Mouse (Mus musculus) ES-E14 (cell line): ENCODE results near the gene Olfr433.

ENCODE experiments used
- CHD2 ChIP-seq: IDR thresholded peaks from 2 replicates; pipeline ENCODE4 v1.6.1; 2014; ENCODE audit warnings: mild to moderate bottlenecking, low read depth, low read length, inconsistent platforms
- HCFC1 ChIP-seq: IDR thresholded peaks from 2 replicates; pipeline ENCODE4 v1.6.1; 2012; ENCODE audit warnings: low read length, inconsistent platforms, borderline replicate concordance; ENCODE audit not compliant: insufficient read depth
- MAFK ChIP-seq: IDR thresholded peaks from 2 replicates; pipeline ENCODE4 v1.6.1; 2014; ENCODE audit warnings: mild to moderate bottlenecking, low read depth, low read length, inconsistent platforms; ENCODE audit not compliant: insufficient read depth
- ZC3H11A ChIP-seq: IDR thresholded peaks from 2 replicates; pipeline ENCODE4 v1.6.1; 2012; ENCODE audit warnings: low read depth, mild to moderate bottlenecking, inconsistent platforms, low read length, borderline replicate concordance

DNA sequence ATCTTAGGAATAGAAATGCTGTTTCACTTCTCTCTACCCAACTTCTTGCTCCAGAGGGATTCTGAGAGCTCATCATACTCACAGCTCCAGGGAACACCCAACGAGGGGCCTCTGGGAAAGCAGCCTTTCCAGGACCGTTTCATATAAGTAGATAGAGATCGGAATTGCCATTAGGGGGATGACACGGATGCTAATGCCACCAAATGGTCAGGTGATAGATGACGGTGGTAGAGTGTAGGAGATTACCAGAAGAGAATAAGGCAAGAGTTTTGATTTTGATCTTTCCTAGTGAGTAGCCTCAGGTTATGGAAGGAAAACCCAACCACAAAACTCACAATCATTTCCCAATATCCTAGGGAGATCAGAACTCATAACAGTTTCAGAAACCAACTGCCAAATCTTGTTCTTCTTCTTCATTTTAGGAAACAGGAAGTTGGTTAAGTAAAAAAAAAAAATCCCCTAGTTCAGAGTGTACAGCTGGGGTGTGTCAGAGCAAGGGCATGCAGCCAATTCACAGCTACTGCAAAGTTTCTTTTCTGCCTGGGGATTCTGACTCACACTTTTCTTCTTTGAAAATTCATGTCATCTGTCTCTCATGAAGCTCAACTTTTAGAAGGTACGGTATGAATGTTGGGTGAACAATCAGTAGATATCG lies at the start of gene Olfr433:
- TF ChIP-seq HCFC1 (no peak), CHD2 (no peak), ZC3H11A (no peak), MAFK (no peak)
